12 mouse cellular contexts compared by ENCODE assay signal in genomic region chr9:74925220-74925769, GRCm38 (mm10). TPM values are rescaled to one million over a fixed set of nuclear protein-coding genes. Genes with fewer than 3 reads are reported as not detected.
DNase-seq lines count a peak whose midpoint lies in the region; ATAC-seq and TF ChIP-seq lines count a peak whose summit lies in the region.
"Had no signal": no experiment of that assay in that cellular context is flagged by ENCODE, and none has a peak within 500 bp of the region (broad histone marks: within the 10 kb centered on the region; RNA-seq: fewer than 3 reads in every experiment).

No protein-coding gene starts in this region.

- no peak overlapping the region for H3K4me3 ChIP-seq in embryonic facial prominence, embryonic 11.5 days (ENCODE audit: low read depth, low read length)
- no peak overlapping the region for H3K4me3 ChIP-seq in embryonic facial prominence, embryonic 10.5 days
- no peak overlapping the region for H3K4me3 ChIP-seq in forebrain, embryonic 16.5 days (replicated peaks; ENCODE audit: low read length)
- H3K4me3 ChIP-seq in midbrain, embryonic 11.5 days (ENCODE audit: low read depth, low read length), result no peak overlapping the region
- no peak overlapping the region for H3K4me3 ChIP-seq in intestine, postnatal 0 days (ENCODE audit: low read depth, low read length)
- H3K4me3 ChIP-seq in heart, adult 2 months, result no peak overlapping the region

- H3K27me3 ChIP-seq in embryonic facial prominence, embryonic 11.5 days (ENCODE audit: control insufficient read depth, insufficient read depth, low read length), result no peaks in the 10 kb centered on the region
- no peaks in the 10 kb centered on the region for H3K27me3 ChIP-seq in embryonic facial prominence, embryonic 10.5 days (replicated peaks; ENCODE audit: low read depth, poor library complexity, severe bottlenecking)
- H3K27me3 ChIP-seq in forebrain, embryonic 16.5 days (replicated peaks; ENCODE audit: control insufficient read depth, insufficient read depth, low read length), result no peaks in the 10 kb centered on the region
- H3K27me3 ChIP-seq in midbrain, embryonic 11.5 days (ENCODE audit: control insufficient read depth, insufficient read depth, low read length), result no peaks in the 10 kb centered on the region
- H3K27me3 ChIP-seq in intestine, postnatal 0 days (replicated peaks; ENCODE audit: control insufficient read depth, insufficient read depth, low read length), result no peaks in the 10 kb centered on the region
- no peaks in the 10 kb centered on the region for H3K27me3 ChIP-seq in heart, adult 2 months (ENCODE audit: control insufficient read depth, insufficient read depth, low read length)

- H3K36me3 ChIP-seq in embryonic facial prominence, embryonic 11.5 days (replicated peaks; ENCODE audit: control insufficient read depth, insufficient read depth, low read depth, low read length), result no peaks in the 10 kb centered on the region
- H3K36me3 ChIP-seq in embryonic facial prominence, embryonic 10.5 days (replicated peaks), result no peaks in the 10 kb centered on the region
- no peaks in the 10 kb centered on the region for H3K36me3 ChIP-seq in forebrain, embryonic 16.5 days (ENCODE audit: control insufficient read depth, insufficient read depth)
- H3K36me3 ChIP-seq in midbrain, embryonic 11.5 days (ENCODE audit: control insufficient read depth, insufficient read depth, low read length), result no peaks in the 10 kb centered on the region
- no peaks in the 10 kb centered on the region for H3K36me3 ChIP-seq in intestine, postnatal 0 days (ENCODE audit: control insufficient read depth, insufficient read depth)
- H3K36me3 ChIP-seq in heart, adult 2 months (ENCODE audit: control insufficient read depth, insufficient read depth, low read length), result no peaks in the 10 kb centered on the region

- H3K9ac ChIP-seq in embryonic facial prominence, embryonic 11.5 days (replicated peaks; ENCODE audit: low read length), result no peak overlapping the region
- no peak overlapping the region for H3K9ac ChIP-seq in forebrain, embryonic 16.5 days (replicated peaks; ENCODE audit: low read depth, low read length)
- no peak overlapping the region for H3K9ac ChIP-seq in midbrain, embryonic 11.5 days (ENCODE audit: low read length)
- no peak overlapping the region for H3K9ac ChIP-seq in intestine, postnatal 0 days (ENCODE audit: low read depth, low read length)
- no peak overlapping the region for H3K9ac ChIP-seq in heart, adult 2 months (ENCODE audit: low read depth, low read length)

- 71% methylated on average over 10 of the region's 10 CpGs for WGBS in embryonic facial prominence, embryonic 11.5 days
- WGBS in embryonic facial prominence, embryonic 10.5 days, result 70% methylated on average over 10 of the region's 10 CpGs
- WGBS in forebrain, embryonic 16.5 days, result 7% methylated on average over 10 of the region's 10 CpGs
- WGBS in midbrain, embryonic 11.5 days, result 22% methylated on average over 10 of the region's 10 CpGs
- WGBS in intestine, postnatal 0 days, result 87% methylated on average over 10 of the region's 10 CpGs
- 87% methylated on average over 10 of the region's 10 CpGs for WGBS in heart, adult 2 months

- H3K27ac ChIP-seq in embryonic facial prominence, embryonic 11.5 days (replicated peaks; ENCODE audit: low read depth, low read length), result no peak overlapping the region
- H3K27ac ChIP-seq in embryonic facial prominence, embryonic 10.5 days (replicated peaks), result no peak overlapping the region
- peak overlapping the region; percentile 26; the same call in 1 of the 2 replicates for H3K27ac ChIP-seq in forebrain, embryonic 16.5 days (ENCODE audit: low read length)
- 0 out of 2 replicates have a peak overlapping the region, but pooled peaks have one; percentile 10 for H3K27ac ChIP-seq in midbrain, embryonic 11.5 days (ENCODE audit: low read depth, low read length)
- no peak overlapping the region for H3K27ac ChIP-seq in intestine, postnatal 0 days (ENCODE audit: low read depth, low read length)
- H3K27ac ChIP-seq in heart, adult 2 months, result no peak overlapping the region

- no peaks in the 10 kb centered on the region for H3K79me2 ChIP-seq in heart, adult 2 months (replicated peaks; ENCODE audit: control insufficient read depth, insufficient read depth, low read length)

- no peak for TF ChIP-seq EP300 in heart, adult 2 months (IDR thresholded peaks at IDR 0.05; ENCODE audit: insufficient read depth, low read depth, low read length)

- intact Hi-C loops in heart, adult 2 months (cut with DNase I), result no loop called here
- intact Hi-C loops in heart, postnatal 25 days (cut with DNase I), result no loop called here

- no peak for TF ChIP-seq CTCF in intestine, postnatal 0 days (IDR thresholded peaks at IDR 0.05; ENCODE audit: low read depth)
- TF ChIP-seq CTCF in heart, adult 2 months (IDR thresholded peaks at IDR 0.05), result no peak

- ATAC-seq in embryonic facial prominence, embryonic 11.5 days (replicated peaks; ENCODE audit: insufficient number of reproducible peaks, low FRiP score, low TSS enrichment, low read depth), result no peak
- peak; percentile 79 for ATAC-seq in forebrain, embryonic 16.5 days
- peak; percentile 62 for ATAC-seq in midbrain, embryonic 11.5 days (ENCODE audit: low FRiP score)
- no peak for ATAC-seq in intestine, postnatal 0 days

- peak; percentile 23 for DNase-seq in embryonic facial prominence, embryonic 11.5 days (ENCODE audit: low spot score)
- DNase-seq in embryonic facial prominence, embryonic 10.5 days (ENCODE audit: low spot score), result no peak
- DNase-seq in midbrain, embryonic 11.5 days (ENCODE audit: low spot score, missing footprints), result peak; percentile 86
- DNase-seq in retina, postnatal 1 day, result peak; percentile 63
- DNase-seq in heart, adult 2 months, result no peak
- DNase-seq in heart, postnatal 25 days (ENCODE audit: low spot score), result no peak
- DNase-seq: gastrocnemius, postnatal 36 days; heart, postnatal 10 days; lung, adult 18-20 months; thymus, adult 18-20 months had no signal

- no peaks in the 10 kb centered on the region for H3K9me3 ChIP-seq in embryonic facial prominence, embryonic 11.5 days (replicated peaks; ENCODE audit: control insufficient read depth, low read length)
- no peaks in the 10 kb centered on the region for H3K9me3 ChIP-seq in embryonic facial prominence, embryonic 10.5 days
- no peaks in the 10 kb centered on the region for H3K9me3 ChIP-seq in forebrain, embryonic 16.5 days (ENCODE audit: control insufficient read depth, low read length)
- H3K9me3 ChIP-seq in midbrain, embryonic 11.5 days (ENCODE audit: control insufficient read depth, low read length), result no peaks in the 10 kb centered on the region
- H3K9me3 ChIP-seq in intestine, postnatal 0 days (ENCODE audit: control insufficient read depth), result no peaks in the 10 kb centered on the region

- no peaks in the 10 kb centered on the region for H3K4me1 ChIP-seq in embryonic facial prominence, embryonic 11.5 days (ENCODE audit: control insufficient read depth, insufficient read depth, low read length)
- H3K4me1 ChIP-seq in embryonic facial prominence, embryonic 10.5 days, result peaks cover 7% of the 10 kb centered on the region; the same call in 1 of the 2 replicates
- peaks cover 9% of the 10 kb centered on the region for H3K4me1 ChIP-seq in forebrain, embryonic 16.5 days (replicated peaks; ENCODE audit: control insufficient read depth, insufficient read depth, low read length)
- H3K4me1 ChIP-seq in midbrain, embryonic 11.5 days (ENCODE audit: control insufficient read depth, insufficient read depth, low read length), result peaks cover 8% of the 10 kb centered on the region; the same call in 1 of the 2 replicates
- H3K4me1 ChIP-seq in intestine, postnatal 0 days (replicated peaks; ENCODE audit: control insufficient read depth, insufficient read depth, low read length), result no peaks in the 10 kb centered on the region
- no peaks in the 10 kb centered on the region for H3K4me1 ChIP-seq in heart, adult 2 months (ENCODE audit: control insufficient read depth, insufficient read depth, low read length)

- no peak for TF ChIP-seq POLR2A in heart, adult 2 months (IDR thresholded peaks at IDR 0.05; ENCODE audit: insufficient read depth, low read depth, low read length)

- no peak overlapping the region for H3K4me2 ChIP-seq in embryonic facial prominence, embryonic 11.5 days (ENCODE audit: low read depth, low read length)
- no peak overlapping the region for H3K4me2 ChIP-seq in forebrain, embryonic 16.5 days (ENCODE audit: low read length)
- H3K4me2 ChIP-seq in midbrain, embryonic 11.5 days, result no peak overlapping the region
- no peak overlapping the region for H3K4me2 ChIP-seq in intestine, postnatal 0 days (replicated peaks; ENCODE audit: low read depth)

RNA-seq across cellular contexts. Expression of gene Fam214a, which starts 27.4 kb away (rescaled TPM):
- polyA plus RNA-seq in embryonic facial prominence, embryonic 11.5 days (2014; fragmentation: Nextera tagmentation; extraction: Ambion mirVana), result 11.9 and 13.3 TPM in 2 replicates
- polyA plus RNA-seq in embryonic facial prominence, embryonic 10.5 days (2016; fragmentation: Nextera tagmentation; extraction: Ambion mirVana), result 6.6 and 8.6 TPM in 2 replicates
- polyA plus RNA-seq in forebrain, embryonic 16.5 days (2015; fragmentation: Nextera tagmentation; extraction: Ambion mirVana), result 30.1 and 32.0 TPM in 2 replicates
- 17.6 and 18.9 TPM in 2 replicates for polyA plus RNA-seq in midbrain, embryonic 11.5 days (2014; fragmentation: Nextera tagmentation; extraction: Ambion mirVana)
- polyA plus RNA-seq in intestine, postnatal 0 days (2015; fragmentation: Nextera tagmentation; extraction: Ambion mirVana), result 5.1 and 5.7 TPM in 2 replicates
- 10 to 100 TPM; 20.6 to 30.2 TPM for total RNA-seq in heart, adult 2 months (2021)
- polyA plus RNA-seq in heart, adult 2 months (2012; rRNA removed), result 10.7 and 16.5 TPM in 2 replicates
- 10 to 100 TPM; 25.2 to 28.8 TPM for total RNA-seq in heart, postnatal 25 days (2021)

Comparison
In these comparisons a context has a peak if more than half of its experiments do, and no peak if none do; other contexts are left out.
1. DNase-seq: peak in embryonic facial prominence, embryonic 11.5 days (single experiment), midbrain, embryonic 11.5 days (single experiment) and retina, postnatal 1 day (single experiment); none in embryonic facial prominence, embryonic 10.5 days (single experiment), heart, adult 2 months (0 of 2) and heart, postnatal 25 days (single experiment).
2. ATAC-seq: peak in forebrain, embryonic 16.5 days (single experiment) and midbrain, embryonic 11.5 days (single experiment); none in embryonic facial prominence, embryonic 11.5 days (single experiment) and intestine, postnatal 0 days (single experiment).
3. H3K27ac ChIP-seq: peak in forebrain, embryonic 16.5 days (single experiment) and midbrain, embryonic 11.5 days (single experiment); none in embryonic facial prominence, embryonic 11.5 days (single experiment), embryonic facial prominence, embryonic 10.5 days (single experiment), intestine, postnatal 0 days (single experiment) and heart, adult 2 months (single experiment).